Mouse (Mus musculus) thymus, adult 18-20 months (tissue): ENCODE results near the gene St14.
"Not testable (repeated sequence)": the region's sequence is repeated elsewhere in the genome, so short reads cannot be mapped to it uniquely, and the experiment has no call there.

Experiments
- DNase-seq, 2 experiments: peaks; one replicate each; pipeline ENCODE4 v3.0.0; 2022; ENCODE audit warnings: mixed read lengths in 2 of 2

St14 gene

GRCm38 (mm10) chr9:31085556-31085955 is 46.1 kb downstream of the St14 start:
- no peak for DNase-seq

- DNase-seq, result no peak
Measured at GRCm38 (mm10) chr9:31082771-31083170, 48.9 kb downstream of the St14 start.

DNA sequence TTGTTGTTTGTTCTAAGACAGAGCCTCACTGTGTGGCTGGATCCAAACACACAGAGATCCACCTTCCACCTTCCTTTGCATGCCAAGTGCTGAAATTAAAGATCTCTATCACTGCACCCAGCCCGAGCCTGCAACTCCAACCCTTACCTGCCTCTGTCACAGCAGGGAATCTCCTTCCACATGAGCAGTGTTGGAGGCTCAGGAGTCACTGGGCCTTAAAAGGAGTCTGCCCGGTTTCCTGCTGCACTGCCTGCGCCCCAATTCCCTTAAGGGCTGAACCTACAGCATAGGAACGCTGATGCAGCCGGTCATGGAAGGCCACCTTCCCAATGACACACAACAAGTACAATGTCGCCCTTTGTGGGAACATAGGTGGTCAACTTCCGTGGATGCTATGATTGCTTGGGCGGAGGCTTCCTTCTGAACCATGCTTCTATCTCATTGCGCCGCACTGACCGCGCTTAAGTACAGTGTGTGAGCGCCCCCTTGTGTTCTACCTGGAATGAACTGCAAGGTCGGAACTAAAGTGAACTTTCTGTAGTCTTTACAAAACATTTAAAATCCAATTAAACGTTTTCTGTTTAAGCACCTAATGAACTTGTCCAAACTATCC is 49.5 kb downstream of the St14 start:
- peak; percentile 25 to 27 for DNase-seq

DNA sequence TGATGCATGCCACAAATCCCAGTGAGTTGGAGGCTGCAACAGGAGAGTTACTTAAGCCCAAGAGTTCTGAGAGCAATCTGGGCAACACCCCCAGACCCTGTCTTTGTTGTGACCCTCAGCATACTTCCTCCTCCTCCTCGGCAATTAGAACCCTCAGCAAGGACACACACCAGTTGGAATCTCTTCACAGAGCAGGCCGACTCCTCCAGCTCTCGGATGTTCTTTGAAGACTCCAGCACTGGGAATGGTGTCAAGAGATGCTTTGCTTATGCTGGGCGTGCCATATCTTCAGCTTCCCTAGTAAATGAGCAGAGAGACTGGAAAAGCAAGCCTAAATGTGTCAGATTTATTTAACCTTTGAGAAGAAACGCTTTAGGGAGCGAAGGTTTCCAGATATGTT is 50.9 kb downstream of the St14 start:
- no peak for DNase-seq

- DNase-seq, result no peak
Measured at GRCm38 (mm10) chr9:31074836-31075235, 56.8 kb downstream of the St14 start.

GRCm38 (mm10) chr9:31073797-31074196 is 57.9 kb downstream of the St14 start:
- no peak for DNase-seq

GRCm38 (mm10) chr9:31072256-31072655 is 59.4 kb downstream of the St14 start:
- DNase-seq, result no peak

GRCm38 (mm10) chr9:31070706-31071105 is 60.9 kb downstream of the St14 start:
- no peak for DNase-seq

GRCm38 (mm10) chr9:31058723-31059122 is 72.9 kb downstream of the St14 start:
- no peak for DNase-seq

DNA sequence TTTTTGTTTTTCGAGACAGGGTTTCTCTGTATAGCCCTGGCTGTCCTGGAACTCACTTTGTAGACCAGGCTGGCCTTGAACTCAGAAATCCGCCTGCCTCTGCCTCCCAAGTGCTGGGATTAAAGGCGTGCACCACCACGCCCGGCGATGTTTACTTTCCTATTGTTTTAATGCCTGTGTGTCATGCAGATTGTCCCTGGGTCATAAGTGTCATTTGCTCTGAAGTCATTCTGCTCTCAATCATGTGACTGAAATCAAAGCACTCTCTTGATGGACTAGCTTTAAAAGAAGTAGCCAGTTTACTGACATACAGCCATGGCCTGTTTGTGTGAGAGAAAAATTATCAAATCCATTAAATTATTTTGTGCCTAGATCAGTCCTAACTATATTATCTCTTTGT is 80.1 kb downstream of the St14 start:
- not testable (repeated sequence) for DNase-seq

DNA sequence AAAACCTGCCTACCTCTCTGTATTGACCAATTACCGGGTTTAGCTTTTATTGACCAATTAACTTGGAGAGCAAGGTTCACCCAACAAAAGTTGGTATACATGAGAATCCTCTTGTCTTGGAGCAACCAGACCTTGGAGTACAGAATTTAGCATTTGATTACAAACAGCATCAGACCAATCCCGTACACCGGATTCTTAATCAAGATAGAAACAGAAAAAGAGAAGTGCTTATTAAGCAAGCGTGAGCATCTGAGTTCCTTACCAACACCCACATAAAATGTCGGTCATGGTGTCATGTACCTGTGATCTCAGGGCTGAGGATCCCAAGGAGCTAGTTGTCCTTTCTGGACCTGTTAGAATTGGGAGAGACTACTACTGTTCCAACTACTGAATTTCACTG is 81.4 kb downstream of the St14 start:
- DNase-seq, result no peak
